Mouse (Mus musculus): ENCODE data around the gene Frmd4a.

- TF ChIP-seq CTCF (IDR thresholded peaks at IDR 0.05; ENCODE audit: borderline replicate concordance, extremely low read depth, insufficient read depth, insufficient read length) (no peak), POLR2A (IDR thresholded peaks at IDR 0.05; ENCODE audit: borderline replicate concordance, extremely low read depth, insufficient read depth, insufficient read length, poor library complexity, severe bottlenecking) (no peak)
These were observed 374.2 kb downstream of the Frmd4a start for GRCm38 (mm10) chr2:4391678-4392085.
